Mouse (Mus musculus) limb, embryonic 12.5 days (tissue): ENCODE measurements around the gene Med25. TPM values are rescaled to one million over a fixed set of nuclear protein-coding genes. Genes with fewer than 3 reads are reported as not detected.

Source experiments
- microRNA counts: library from miRNA; unstranded; fragments of <30 nt; microRNA quantifications from one replicate; lab custom pipeline; 2017
- microRNA-seq: library from miRNA; unstranded; fragments of <30 nt; microRNA quantifications from one replicate; pipeline ENCODE4, GENCODE M21; 2017
- polyA plus RNA-seq: library from polyadenylated mRNA; unstranded; fragments of >200 nt; fragmentation: Nextera tagmentation; extraction: Ambion mirVana; gene quantifications from 2 replicates; pipeline ENCODE4 v1.2.1, GENCODE M21; 2016

Med25 gene
- polyA plus RNA-seq, 1 experiment from 2014 or later, result 116 TPM

MicroRNA genes within 50 kb of the gene (microRNA counts, 519-probe panel; counts per million panel counts)
- not detected for microRNA mmu-miR-707 (lab: Ali Mortazavi, UCI)

Small RNA genes lying within 50 kb of the gene (microRNA-seq; reads per million reads assigned to microRNA genes)
- gene Mir707, result not detected

Other genes with a start within 250 kb of the Med25 start
- 3.2 and 4.2 TPM in 2 replicates for gene Myh14, start 221.9 kb downstream of the Med25 start, polyA plus RNA-seq
- not detected in 2 replicates for gene Izumo2, start 184.0 kb downstream of the Med25 start, polyA plus RNA-seq
- 36.2 and 36.8 TPM in 2 replicates for gene Vrk3, start 144.3 kb downstream of the Med25 start, polyA plus RNA-seq
- gene Zfp473, start 141.7 kb downstream of the Med25 start, polyA plus RNA-seq, result 2.6 and 3.3 TPM in 2 replicates
- 105 and 114 TPM in 2 replicates for gene Nup62, start 76.6 kb downstream of the Med25 start, polyA plus RNA-seq
- 1.5 and 2.5 TPM in 2 replicates for gene Il4i1, start 76.3 kb downstream of the Med25 start, polyA plus RNA-seq
- gene Atf5, start 76.1 kb downstream of the Med25 start, polyA plus RNA-seq, result 3.7 and 4.1 TPM in 2 replicates
- 106 and 110 TPM in 2 replicates for gene Akt1s1, start 43.7 kb downstream of the Med25 start, polyA plus RNA-seq
- gene Tbc1d17, start 43.6 kb downstream of the Med25 start, polyA plus RNA-seq, result 84.7 and 96.2 TPM in 2 replicates
- gene Pnkp, start 35.6 kb downstream of the Med25 start, polyA plus RNA-seq, result 35.5 and 37.3 TPM in 2 replicates
- 615 and 666 TPM in 2 replicates for gene Ptov1, start 22.9 kb downstream of the Med25 start, polyA plus RNA-seq
- 21.6 and 24.8 TPM in 2 replicates for gene Fuz, start 3.4 kb upstream of the Med25 start, polyA plus RNA-seq
- gene Ap2a1, start 36.8 kb upstream of the Med25 start, polyA plus RNA-seq, result 74.2 and 77.6 TPM in 2 replicates
- gene Tsks, start 50.5 kb upstream of the Med25 start, polyA plus RNA-seq, result 0.11 TPM in 1 of 2 replicates, not detected in the other
- gene Cpt1c, start 82.1 kb upstream of the Med25 start, polyA plus RNA-seq, result 27.8 and 29.9 TPM in 2 replicates
- gene Prmt1, start 93.9 kb upstream of the Med25 start, polyA plus RNA-seq, result 704 and 706 TPM in 2 replicates
- 90.9 and 97.2 TPM in 2 replicates for gene Irf3, start 104.9 kb upstream of the Med25 start, polyA plus RNA-seq
- 87.3 and 96.8 TPM in 2 replicates for gene Bcl2l12, start 106.0 kb upstream of the Med25 start, polyA plus RNA-seq
- 42.1 and 46.9 TPM in 2 replicates for gene Scaf1, start 123.7 kb upstream of the Med25 start, polyA plus RNA-seq
- 20.8 and 21.4 TPM in 2 replicates for gene Rras, start 125.2 kb upstream of the Med25 start, polyA plus RNA-seq
- 15.0 and 16.2 TPM in 2 replicates for gene Prr12, start 160.2 kb upstream of the Med25 start, polyA plus RNA-seq
- 60.6 and 69.7 TPM in 2 replicates for gene Nosip, start 169.7 kb upstream of the Med25 start, polyA plus RNA-seq
- 21.2 and 21.7 TPM in 2 replicates for gene Prrg2, start 170.0 kb upstream of the Med25 start, polyA plus RNA-seq
- gene Rcn3, start 199.5 kb upstream of the Med25 start, polyA plus RNA-seq, result 261 and 271 TPM in 2 replicates
- gene Fcgrt, start 211.1 kb upstream of the Med25 start, polyA plus RNA-seq, result 12.3 and 13.4 TPM in 2 replicates
- gene Rps11, start 231.7 kb upstream of the Med25 start, polyA plus RNA-seq, result 1,572 and 1,576 TPM in 2 replicates
- 1,352 and 1,447 TPM in 2 replicates for gene Rpl13a, start 236.0 kb upstream of the Med25 start, polyA plus RNA-seq
- gene Gm45713, start 243.5 kb upstream of the Med25 start, polyA plus RNA-seq, result 0.32 TPM in 1 of 2 replicates, not detected in the other
- gene Flt3l, start 243.7 kb upstream of the Med25 start, polyA plus RNA-seq, result 0.71 and 0.83 TPM in 2 replicates